Mouse (Mus musculus) intestine, postnatal 0 days (tissue): Measurements from ENCODE around the gene Ptrhd1. TPM values are rescaled to one million over a fixed set of nuclear protein-coding genes. Genes with fewer than 3 reads are reported as not detected.

Source experiments
- ATAC-seq: fragments of 200-750 bp; cut with Nextera tagmentation; 2 replicates; pipeline ENCODE4 v1.8.0; 2017; ENCODE audit warnings: mild to moderate bottlenecking, moderate TSS enrichment, moderate library complexity
- H3K27ac ChIP-seq: fragments of 300-500 bp; sonication (generic); 2 replicates; pipeline ENCODE4 v1.5.1; 2014; ENCODE audit warnings: mild to moderate bottlenecking, low read depth, low read length, moderate library complexity
- H3K27me3 ChIP-seq: fragments of 300-500 bp; sonication (generic); replicated peaks from 2 replicates; pipeline ENCODE4 v1.6.1; 2014; ENCODE audit warnings: low read length, mixed read lengths; ENCODE audit not compliant: control insufficient read depth, insufficient read depth
- H3K36me3 ChIP-seq: fragments of 300-500 bp; sonication (generic); 2 replicates; pipeline ENCODE4 v1.6.1; 2014; ENCODE audit warnings: mild to moderate bottlenecking, moderate library complexity; ENCODE audit not compliant: control insufficient read depth, insufficient read depth
- H3K4me1 ChIP-seq: fragments of 300-500 bp; sonication (generic); replicated peaks from 2 replicates; pipeline ENCODE4 v1.6.1; 2014; ENCODE audit warnings: antibody characterized with exemption, low read length, mixed read lengths; ENCODE audit not compliant: control insufficient read depth, insufficient read depth
- H3K4me2 ChIP-seq: fragments of 300-500 bp; sonication (generic); replicated peaks from 2 replicates; pipeline ENCODE4 v1.6.1; 2014; ENCODE audit warnings: low read depth, mild to moderate bottlenecking, moderate library complexity
- H3K4me3 ChIP-seq: fragments of 300-500 bp; sonication (generic); 2 replicates; pipeline ENCODE4 v1.5.1; 2014; ENCODE audit warnings: low read depth, low read length
- H3K9ac ChIP-seq: fragments of 300-500 bp; sonication (generic); 2 replicates; pipeline ENCODE4 v1.6.1; 2014; ENCODE audit warnings: mild to moderate bottlenecking, low read depth, low read length
- H3K9me3 ChIP-seq: fragments of 300-500 bp; sonication (generic); 2 replicates; pipeline ENCODE4 v1.6.1; 2016; ENCODE audit warnings: mixed run types; ENCODE audit not compliant: control insufficient read depth
- CTCF ChIP-seq: sonication (generic); IDR thresholded peaks from 2 replicates; pipeline ENCODE4 v1.5.1; 2016; ENCODE audit warnings: low read depth, mild to moderate bottlenecking, control low read depth, antibody characterized with exemption, moderate library complexity
- WGBS: fragments of 180-500 bp; shearing (Covaris S2); extraction: QIAGEN DNeasy Blood & Tissue Kit; methylation state at CpG from one replicate; pipeline ENCODE4 v1.1.7; 2014; 5-methylcytosine and 5-hydroxymethylcytosine counted together
- polyA plus RNA-seq: library from polyadenylated mRNA; unstranded; fragments of >200 nt; fragmentation: Nextera tagmentation; extraction: Ambion mirVana; gene quantifications from 2 replicates; pipeline ENCODE4 v1.2.1, GENCODE M21; 2015

The Ptrhd1 gene
- polyA plus RNA-seq, 1 experiment from 2014 or later: 4.7 TPM

DNA sequence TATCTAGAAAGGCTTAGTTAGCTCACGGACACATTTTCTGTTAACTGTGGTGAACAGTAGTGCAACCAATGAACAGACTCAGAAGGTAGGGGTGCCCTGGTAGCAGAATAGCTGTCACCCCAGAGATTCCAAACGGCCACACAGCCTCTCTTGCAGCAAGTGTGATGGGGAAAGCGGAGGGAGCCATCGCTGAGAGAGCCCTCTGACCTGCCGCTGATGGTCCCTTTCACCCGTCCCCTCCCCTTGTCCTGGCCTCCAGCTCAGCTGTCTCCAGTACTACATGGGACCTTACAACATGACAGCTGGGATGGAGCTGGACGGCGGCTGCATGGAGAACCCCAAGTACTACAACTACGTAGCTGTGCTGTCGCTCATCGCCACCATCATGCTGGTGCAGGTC lies 27.7 kb upstream of the Ptrhd1 start:
- no peak for TF ChIP-seq CTCF
- H3K27me3 ChIP-seq: no peaks in the 10 kb centered on the region

GRCm38 (mm10) chr12:4208405-4209133 lies 25.3 kb upstream of the Ptrhd1 start:
- Histone ChIP-seq H3K36me3 (peaks cover 65% of the 10 kb centered on the region), H3K27me3 (no peaks in the 10 kb centered on the region), H3K9me3 (no peaks in the 10 kb centered on the region), H3K4me1 (no peaks in the 10 kb centered on the region), H3K9ac (no peak overlapping the region), H3K4me3 (no peak overlapping the region), H3K27ac (no peak overlapping the region), H3K4me2 (no peak overlapping the region)
- 81% methylated on average over 15 of the region's 15 CpGs for WGBS
- no peak for ATAC-seq
- TF ChIP-seq CTCF: peak; percentile 81

More for the DNA sequence above, 27.7 kb upstream of the Ptrhd1 start:
- Histone ChIP-seq H3K4me2 (no peak overlapping the region), H3K4me1 (no peaks in the 10 kb centered on the region), H3K9ac (no peak overlapping the region), H3K4me3 (no peak overlapping the region), H3K36me3 (peaks cover 47% of the 10 kb centered on the region), H3K27ac (no peak overlapping the region), H3K9me3 (no peaks in the 10 kb centered on the region)
- no peak for ATAC-seq
- 94% methylated on average over 11 of the region's 11 CpGs for WGBS

DNA sequence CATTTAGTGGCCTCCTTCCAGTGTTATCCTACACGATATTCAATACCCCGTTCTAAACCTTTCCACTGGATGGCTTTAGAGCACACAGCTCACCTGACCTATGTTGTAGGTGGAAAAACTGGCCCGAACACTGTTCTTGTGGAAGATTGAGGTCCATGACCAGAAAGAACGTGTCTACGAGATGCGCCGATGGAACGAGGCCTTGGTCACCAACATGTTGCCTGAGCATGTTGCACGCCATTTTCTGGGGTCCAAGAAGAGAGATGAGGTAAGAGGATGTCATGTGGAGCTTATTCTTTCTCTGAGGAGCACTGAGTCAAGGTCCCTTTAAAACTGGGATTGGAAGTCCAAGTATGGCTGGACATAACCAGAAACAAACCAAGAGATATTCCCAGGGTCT lies 24.6 kb upstream of the Ptrhd1 start:
- Histone ChIP-seq H3K4me3 (no peak overlapping the region), H3K9me3 (no peaks in the 10 kb centered on the region), H3K36me3 (peaks cover 64% of the 10 kb centered on the region), H3K9ac (no peak overlapping the region), H3K27ac (no peak overlapping the region), H3K4me1 (no peaks in the 10 kb centered on the region), H3K27me3 (no peaks in the 10 kb centered on the region), H3K4me2 (no peak overlapping the region)
- no peak for ATAC-seq
- 97% methylated on average over 9 of the region's 9 CpGs for WGBS
- TF ChIP-seq CTCF: no peak

GRCm38 (mm10) chr12:4211174-4211573 lies 22.7 kb upstream of the Ptrhd1 start:
- no peak overlapping the region for H3K4me2 ChIP-seq
- whole genome bisulfite sequencing: 80% methylated on average over 9 of the region's 9 CpGs
- TF ChIP-seq CTCF: no peak; the same call in 1 of the 2 replicates
- peaks cover 75% of the 10 kb centered on the region for H3K36me3 ChIP-seq
- no peak overlapping the region for H3K9ac ChIP-seq
- no peak for ATAC-seq
- no peak overlapping the region for H3K27ac ChIP-seq
- no peaks in the 10 kb centered on the region for H3K9me3 ChIP-seq
- H3K4me3 ChIP-seq: no peak overlapping the region
- H3K4me1 ChIP-seq: no peaks in the 10 kb centered on the region
- H3K27me3 ChIP-seq: no peaks in the 10 kb centered on the region

DNA sequence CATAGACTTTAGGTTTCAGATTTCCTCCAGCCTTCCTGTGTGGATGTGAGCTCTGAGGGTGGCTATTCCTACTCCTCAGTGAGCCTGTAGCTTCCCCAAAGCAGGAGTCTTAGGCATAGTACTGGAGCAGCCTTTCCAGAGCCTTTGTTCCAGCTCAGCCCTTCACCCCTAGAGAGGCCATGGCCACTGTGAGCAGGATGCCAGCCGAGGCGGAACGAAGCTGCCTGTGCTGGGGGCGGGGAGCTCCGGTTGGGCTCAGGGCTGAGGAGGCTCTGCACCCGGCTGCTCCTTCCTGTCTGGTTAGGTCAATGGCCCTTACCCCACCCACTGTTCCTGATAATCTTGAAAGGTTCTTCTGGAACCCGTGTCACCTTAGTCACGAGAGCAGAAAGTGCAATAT lies 20.9 kb upstream of the Ptrhd1 start:
- no peak for ATAC-seq
- no peak overlapping the region for H3K27ac ChIP-seq
- TF ChIP-seq CTCF: no peak

GRCm38 (mm10) chr12:4230156-4230555 lies 3.7 kb upstream of the Ptrhd1 start:
- TF ChIP-seq CTCF: no peak
- 89% methylated on average over 7 of the region's 7 CpGs for WGBS
- Histone ChIP-seq H3K4me2 (no peak overlapping the region), H3K4me3 (no peak overlapping the region), H3K27ac (no peak overlapping the region), H3K36me3 (peaks cover 57% of the 10 kb centered on the region), H3K9ac (no peak overlapping the region), H3K9me3 (no peaks in the 10 kb centered on the region), H3K27me3 (no peaks in the 10 kb centered on the region), H3K4me1 (no peaks in the 10 kb centered on the region)
- ATAC-seq: no peak

More for the DNA sequence above, 20.9 kb upstream of the Ptrhd1 start:
- Histone ChIP-seq H3K4me1 (no peaks in the 10 kb centered on the region), H3K36me3 (peaks cover 74% of the 10 kb centered on the region), H3K9ac (no peak overlapping the region), H3K4me2 (no peak overlapping the region), H3K4me3 (no peak overlapping the region), H3K27me3 (no peaks in the 10 kb centered on the region), H3K9me3 (no peaks in the 10 kb centered on the region)
- 48% methylated on average over 8 of the region's 8 CpGs for WGBS
